Mouse (Mus musculus) naive thymus-derived CD4-positive, alpha-beta T cell, adult 2 months (primary cell): ENCODE data around the gene Hist3h2ba.
A peak's percentile ranks its signal among the peaks of the same experiment; 100 is the strongest.

Source experiments
- DNase-seq: peaks from one replicate; pipeline ENCODE4 v3.0.0-alpha.2; 2011; ENCODE audit warnings: low read depth

Gene Hist3h2ba

DNA sequence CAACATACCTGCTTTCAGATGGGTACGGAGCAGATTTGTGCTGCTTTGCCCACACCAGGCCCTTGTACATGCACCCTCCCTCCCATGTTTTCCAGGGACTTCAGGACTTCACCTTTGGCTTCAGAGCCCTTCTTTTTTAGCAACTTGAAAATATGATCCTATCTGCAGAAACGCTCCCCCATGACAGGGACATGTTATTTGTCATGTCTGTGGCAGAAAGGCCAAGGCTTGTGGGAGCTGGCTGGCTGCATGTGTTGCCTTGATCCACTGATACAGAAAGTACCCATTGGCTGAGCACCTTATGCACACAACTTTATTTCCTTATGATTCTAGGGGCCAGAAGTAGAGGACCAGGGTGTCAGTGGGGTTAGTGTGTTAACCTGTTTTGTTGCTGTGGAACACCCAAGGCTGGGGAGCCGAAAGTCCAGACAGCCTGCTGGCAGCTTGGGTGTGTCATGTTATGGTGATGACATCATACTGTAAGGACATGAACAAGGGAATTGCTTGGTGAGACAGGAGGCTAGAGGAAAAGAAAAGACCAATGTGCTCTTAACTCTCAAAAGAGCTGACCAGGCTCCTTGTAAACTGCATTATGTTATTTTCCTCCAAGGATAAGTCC is 36.7 kb downstream of the Hist3h2ba start:
- DNase-seq, result no peak

DNA sequence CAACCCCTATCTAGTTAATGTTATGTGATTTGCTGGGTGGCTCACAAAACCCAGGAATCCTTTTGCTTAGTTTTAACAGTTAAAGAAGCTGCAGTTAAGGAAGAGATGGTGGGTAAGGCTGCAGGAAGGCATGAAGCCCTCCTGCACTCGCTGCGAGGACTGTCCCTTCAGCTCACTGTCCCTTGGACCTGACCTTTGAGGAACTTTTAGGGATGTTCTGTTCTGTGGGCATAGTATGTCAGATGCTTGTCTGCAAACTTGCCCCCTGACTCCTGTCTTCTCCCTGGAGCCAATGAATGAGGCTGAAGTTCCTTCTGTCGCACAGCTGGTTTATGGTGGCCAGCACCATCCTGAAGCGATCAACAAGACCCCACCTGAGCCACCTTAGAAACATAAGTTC is 40.4 kb downstream of the Hist3h2ba start:
- DNase-seq, result no peak

DNA sequence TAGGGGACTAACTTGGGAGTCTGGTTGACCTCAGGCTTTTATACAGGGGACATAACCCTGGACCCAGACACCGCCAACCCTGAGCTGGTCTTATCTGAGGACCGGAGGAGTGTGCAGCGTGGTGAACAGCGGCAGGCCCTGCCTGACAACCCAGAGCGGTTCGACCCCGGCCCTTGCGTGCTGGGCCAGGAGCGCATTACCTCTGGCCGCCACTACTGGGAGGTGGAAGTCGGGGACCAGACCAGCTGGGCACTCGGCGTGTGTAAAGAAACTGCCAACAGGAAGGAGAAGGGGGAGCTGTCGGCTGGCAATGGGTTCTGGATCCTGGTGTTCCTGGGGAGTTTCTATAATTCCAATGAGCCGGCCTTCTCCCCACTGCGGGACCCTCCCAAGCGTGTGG is 41.4 kb downstream of the Hist3h2ba start:
- no peak for DNase-seq

DNA sequence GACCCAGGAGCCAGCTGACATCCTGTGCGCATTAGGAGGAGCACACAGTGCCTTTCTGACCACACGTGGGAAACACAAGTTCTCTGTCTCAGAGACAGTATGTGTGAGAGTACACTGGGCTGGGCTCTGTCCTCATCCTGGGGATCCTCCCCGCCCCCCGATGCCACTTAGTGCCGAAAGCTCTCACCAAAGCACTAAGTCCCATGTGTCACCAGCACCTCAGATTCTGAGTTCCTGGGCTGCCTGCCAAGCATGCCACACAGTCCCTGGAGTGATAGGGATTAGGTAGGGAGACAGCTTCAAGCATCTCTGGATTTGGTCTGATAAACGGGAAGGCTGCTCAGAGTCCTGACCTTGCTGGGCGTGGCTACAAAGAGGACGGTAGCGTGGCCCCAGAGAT is 42.1 kb downstream of the Hist3h2ba start:
- no peak for DNase-seq

DNA sequence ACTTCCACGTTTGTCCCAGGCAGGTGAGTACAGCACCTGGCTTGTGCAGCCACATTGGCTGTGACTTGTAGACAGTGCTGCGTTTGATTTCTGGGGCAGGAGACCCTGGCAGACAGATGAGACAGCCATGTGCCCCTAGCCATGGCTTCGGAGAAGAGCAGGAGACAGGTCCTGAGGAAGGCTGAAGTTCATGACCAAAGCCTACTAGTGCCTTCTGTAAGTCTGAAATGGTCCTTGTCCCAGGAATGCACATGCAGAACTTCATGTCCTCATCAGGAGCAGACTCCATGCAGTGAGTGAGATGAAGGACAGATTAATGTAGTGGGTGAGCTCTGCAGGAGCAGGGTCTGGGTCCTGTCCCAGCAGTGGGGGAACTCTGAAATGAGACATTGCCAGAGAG is 43.2 kb downstream of the Hist3h2ba start:
- no peak for DNase-seq

DNA sequence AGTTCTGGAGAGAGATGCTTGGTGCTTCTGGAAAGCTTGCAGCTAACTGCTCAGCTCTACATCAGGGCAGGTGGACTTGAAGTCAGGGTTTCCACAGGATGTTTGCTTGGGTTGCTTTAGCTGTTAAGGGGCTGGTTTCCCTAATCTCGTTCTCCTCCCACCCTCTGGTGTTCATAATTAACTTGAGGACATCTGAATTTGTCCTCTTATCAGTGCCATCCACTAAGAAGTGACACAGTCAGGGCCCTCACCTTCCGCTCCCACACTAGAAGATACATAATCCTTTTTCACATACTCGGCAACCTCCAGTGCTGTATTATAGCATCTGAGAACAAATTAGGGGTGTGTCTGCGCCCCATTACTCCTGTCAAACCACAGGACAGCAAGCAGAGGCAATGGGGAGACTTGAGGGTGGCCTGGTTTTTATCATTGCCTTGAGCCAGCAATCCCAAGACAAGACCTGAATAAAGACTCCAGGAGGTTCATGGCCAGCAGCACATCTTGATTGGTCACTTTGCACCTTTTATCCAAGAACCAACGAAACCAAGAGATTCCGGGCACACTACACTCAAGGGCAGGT is 44.5 kb downstream of the Hist3h2ba start:
- no peak for DNase-seq

DNA sequence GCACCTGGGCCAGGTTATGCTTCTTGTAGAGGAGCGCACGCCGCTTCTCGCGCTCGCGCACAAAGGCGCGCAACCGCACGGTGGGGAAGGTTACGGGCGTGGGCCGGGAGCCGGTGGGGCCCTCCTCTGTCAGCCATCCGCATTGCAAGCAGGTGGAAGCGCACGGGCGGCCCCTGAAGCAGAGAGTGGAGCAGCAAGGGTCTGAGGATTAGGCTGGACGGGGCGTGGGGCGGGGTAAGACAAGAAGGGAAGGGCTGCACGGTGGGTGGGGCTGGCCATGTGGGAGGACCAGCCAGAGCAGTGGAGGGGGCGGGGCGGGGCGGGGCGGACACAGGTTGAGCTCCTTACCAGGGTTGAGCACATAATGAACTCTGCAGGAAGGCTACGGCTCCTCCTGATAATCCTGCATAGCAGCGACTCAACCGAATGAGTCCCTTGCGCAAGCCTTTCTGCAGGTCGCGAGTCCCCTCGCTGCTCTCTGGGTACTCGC is 45.7 kb downstream of the Hist3h2ba start:
- DNase-seq, result peak; percentile 45

DNA sequence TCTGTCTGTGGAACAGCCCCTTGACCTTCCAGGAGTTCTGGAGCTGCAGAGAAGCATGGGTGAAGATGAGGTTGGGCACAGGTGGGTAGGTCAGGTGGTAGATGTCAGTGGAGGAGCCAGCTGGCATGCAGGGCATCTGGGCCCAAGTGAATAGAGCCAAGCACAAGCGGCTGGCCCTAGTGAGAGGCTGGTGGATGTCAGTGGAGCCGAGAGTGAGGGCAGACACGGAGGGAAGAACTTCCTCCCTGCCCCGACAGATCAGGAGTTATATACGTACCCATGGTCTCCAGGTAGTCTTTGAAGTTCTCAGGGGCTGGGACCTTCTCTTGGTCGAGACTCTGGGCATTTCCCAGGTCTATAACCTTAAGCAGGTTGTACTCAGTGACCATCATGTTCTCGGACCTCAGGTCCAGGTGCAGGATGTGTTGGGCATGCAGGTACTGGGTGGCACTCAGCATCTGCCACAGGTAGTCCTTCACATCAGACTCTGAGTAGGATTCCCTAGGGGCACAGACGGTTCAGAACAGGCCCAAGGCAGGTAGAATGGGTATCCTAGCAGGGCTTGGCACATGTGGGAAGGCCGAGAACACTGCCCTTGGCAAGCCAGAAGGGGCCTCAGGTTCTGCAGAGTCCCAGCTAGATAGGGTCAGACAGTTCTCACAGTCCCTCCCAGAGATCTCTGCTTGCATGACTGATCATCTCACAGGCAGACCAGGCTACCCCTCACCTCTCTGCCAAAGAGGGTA is 46.5 kb downstream of the Hist3h2ba start:
- DNase-seq, result no peak

DNA sequence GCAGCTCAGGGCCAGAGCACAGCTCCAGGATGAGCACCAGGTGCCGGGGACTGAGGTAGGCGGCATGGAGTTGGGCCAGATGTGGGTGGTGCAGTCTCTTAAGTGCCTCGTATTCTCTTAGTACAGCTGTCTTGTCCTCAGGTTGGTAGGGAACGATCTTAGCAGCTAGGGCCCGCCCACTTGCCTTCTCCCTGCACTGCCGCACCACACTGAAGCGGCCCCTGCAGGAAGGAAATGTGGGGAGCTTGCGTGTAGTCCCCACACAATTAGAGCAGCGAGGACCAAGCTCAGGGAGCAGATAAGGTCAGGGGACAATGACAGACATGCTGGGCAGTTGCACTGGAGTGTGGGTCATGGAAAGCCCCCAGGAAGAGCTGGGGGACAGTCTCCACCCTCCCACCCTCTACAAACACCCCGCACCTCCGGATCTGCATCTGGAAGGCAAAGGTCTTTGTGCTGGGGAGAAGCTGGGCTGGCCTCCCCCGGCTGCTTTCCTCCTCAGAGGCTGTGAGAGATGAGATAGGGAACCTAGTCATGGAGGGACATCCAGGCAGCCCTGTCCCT is 47.2 kb downstream of the Hist3h2ba start:
- DNase-seq, result peak; percentile 63

DNA sequence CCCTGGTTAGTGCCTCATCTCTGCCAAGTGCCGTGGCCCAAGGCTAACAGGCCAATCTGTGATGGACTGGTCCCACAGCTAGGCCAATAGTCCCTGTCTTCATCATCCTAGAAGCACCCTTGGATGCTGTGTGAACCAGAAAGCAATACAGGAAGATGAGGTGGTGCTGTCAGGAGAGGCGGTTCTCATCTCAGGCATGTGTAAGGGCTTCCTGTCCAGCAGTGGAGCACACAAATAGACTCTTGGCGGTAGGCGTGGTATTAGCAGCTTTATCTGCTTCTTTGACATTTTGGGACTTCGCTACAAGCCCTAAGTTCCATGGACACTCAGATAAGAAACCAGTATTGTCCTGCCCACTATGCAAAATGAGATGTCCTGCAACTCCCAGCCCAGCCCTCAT is 48.8 kb downstream of the Hist3h2ba start:
- no peak for DNase-seq
